Mouse (Mus musculus) kidney, postnatal 25 days (tissue): ENCODE results near the gene Pex14.

Source experiments
- DNase-seq, 2 experiments: peaks; one replicate each; pipeline ENCODE4 v3.0.0; 2021; ENCODE audit warnings: mixed read lengths in 2 of 2

Gene Pex14

GRCm38 (mm10) chr4:148950932-148951650 is 148.6 kb downstream of the Pex14 start:
- peak; percentile 69 to 71 for DNase-seq

- DNase-seq, result no peak
These were observed 149.2 kb downstream of the Pex14 start for GRCm38 (mm10) chr4:148950487-148950886.

DNA sequence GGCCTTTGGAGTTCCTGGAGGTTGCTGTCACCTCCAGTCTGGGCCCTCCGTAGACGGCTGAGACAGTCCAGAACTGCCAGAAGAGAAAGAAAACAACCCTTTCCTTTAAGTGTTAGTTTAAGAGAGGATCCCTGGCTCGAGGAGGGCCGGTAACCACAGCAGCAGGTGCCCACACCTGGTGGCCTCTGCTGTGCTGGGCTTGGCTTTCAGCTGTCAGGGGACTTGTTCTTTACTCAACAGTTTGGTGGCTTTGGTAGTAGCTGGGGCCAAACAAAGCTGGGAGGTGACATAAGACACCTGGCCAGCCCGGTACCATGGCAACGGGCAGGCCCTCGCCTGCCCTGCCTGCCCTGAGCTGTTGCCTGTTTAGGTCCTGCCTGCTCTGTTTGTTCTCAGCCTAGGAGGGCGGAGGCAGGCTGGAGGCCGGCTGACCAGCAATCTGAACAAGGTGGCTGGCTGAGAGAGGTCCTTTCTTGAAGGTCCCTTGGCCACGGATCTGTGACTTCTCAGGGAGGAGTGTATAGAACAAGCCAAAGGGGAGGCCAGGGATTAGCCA is 151.8 kb downstream of the Pex14 start:
- DNase-seq, result peak; percentile 50 to 84

DNA sequence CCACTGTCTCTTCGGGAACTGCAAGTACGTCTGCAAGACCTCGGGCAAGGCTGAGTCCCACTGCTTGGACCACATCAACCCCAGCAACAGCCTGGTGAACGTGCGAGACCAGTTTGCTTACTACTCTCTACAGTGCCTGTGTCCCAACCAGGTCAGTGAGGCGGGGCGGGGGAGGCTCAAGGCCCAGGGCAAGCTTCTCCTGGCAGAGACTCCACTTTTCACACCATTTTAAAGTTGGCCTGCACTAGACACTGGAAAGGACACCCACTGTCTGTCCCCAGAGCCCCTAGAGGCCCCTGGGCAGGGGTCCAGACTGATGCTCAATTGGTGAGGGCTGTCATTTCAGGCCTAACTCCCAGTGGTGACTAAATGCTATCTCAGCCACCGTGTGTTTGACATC is 153.6 kb downstream of the Pex14 start:
- DNase-seq, result no peak

- DNase-seq, result peak in 1 of 2 experiments; percentile 30
These were observed 154.2 kb downstream of the Pex14 start for GRCm38 (mm10) chr4:148945476-148945881.

- no peak for DNase-seq
These were observed 156.6 kb downstream of the Pex14 start for GRCm38 (mm10) chr4:148943099-148943498.

DNA sequence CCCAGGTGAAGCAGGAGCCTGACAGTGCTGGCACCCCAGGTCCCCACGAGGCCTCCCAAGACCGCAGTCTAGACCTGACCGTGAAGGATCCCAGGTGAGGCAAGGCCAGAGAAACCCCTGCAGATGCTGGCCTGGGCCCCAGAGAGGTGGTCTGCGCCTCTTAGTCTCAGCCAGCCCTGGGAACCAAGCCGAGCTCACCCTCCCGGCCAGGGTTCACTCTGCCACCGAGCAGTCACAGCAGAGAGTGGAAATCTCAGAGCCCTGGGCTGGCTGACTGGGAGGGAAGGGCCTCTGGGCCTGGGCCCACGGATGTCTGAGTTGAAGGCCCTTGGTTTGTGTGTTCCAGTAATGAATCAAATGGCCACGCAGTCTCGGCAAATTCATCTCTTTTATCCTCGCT is 158.4 kb downstream of the Pex14 start:
- DNase-seq, result no peak

GRCm38 (mm10) chr4:148940674-148941211 is 158.9 kb downstream of the Pex14 start:
- DNase-seq, result peak; percentile 82 to 95

DNA sequence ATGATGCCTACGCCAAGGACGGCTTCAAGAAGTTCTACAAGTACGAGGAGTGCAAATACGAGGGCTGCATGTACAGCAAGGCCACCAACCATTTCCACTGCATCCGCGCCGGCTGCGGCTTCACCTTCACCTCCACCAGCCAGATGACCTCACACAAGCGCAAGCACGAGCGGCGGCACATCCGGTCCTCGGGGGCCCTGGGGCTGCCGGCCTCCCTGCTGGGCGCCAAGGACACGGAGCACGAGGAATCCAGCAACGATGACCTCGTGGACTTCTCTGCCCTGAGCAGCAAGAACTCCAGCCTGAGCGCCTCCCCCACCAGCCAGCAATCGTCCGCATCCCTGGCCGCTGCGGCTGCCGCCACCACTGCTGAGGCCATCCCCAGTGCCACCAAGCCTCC is 161.1 kb downstream of the Pex14 start:
- DNase-seq, result no peak

DNA sequence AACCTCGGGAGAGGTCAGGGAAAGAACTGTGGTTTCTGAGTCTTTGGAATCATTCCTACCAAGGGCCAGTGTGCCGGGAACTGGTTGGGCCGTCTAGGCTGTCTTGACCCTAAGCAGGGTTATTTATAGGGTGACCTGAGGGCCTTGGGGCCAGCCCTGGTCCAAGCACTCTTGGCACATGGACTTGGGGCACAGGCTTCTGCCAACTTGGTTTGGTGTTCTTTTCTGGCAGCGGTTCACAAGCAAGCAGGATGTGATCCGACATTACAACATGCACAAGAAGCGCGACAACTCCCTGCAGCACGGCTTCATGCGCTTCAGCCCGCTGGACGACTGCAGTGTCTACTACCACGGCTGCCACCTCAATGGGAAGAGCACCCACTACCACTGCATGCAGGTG is 162.9 kb downstream of the Pex14 start:
- DNase-seq, result no peak

GRCm38 (mm10) chr4:148936111-148936510 is 163.6 kb downstream of the Pex14 start:
- DNase-seq, result no peak

DNA sequence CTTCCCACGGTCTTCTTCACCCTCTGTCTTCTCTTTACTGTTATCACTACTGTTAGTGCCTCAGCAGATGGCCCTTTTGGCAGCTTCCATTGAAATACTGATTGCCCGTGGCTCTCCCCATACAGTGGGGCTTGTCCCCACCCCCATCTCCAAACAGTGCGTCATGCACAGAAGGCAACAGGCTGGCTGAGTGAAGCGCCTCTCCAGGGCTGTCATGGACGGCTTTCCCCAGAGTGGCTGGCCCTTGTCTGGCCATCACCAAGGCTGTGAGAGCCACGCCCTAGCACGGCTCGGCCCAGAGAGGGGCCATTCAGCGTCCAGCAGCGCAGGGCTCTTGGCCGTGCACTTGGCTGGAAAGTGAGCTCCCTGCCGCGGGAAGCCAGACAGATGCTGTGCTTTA is 164.5 kb downstream of the Pex14 start:
- DNase-seq, result no peak

GRCm38 (mm10) chr4:148933109-148933508 is 166.6 kb downstream of the Pex14 start:
- DNase-seq, result no peak

GRCm38 (mm10) chr4:148930721-148931229 is 168.9 kb downstream of the Pex14 start:
- no peak for DNase-seq

- DNase-seq, result no peak
These were observed 170.8 kb downstream of the Pex14 start for GRCm38 (mm10) chr4:148928876-148929275.

DNA sequence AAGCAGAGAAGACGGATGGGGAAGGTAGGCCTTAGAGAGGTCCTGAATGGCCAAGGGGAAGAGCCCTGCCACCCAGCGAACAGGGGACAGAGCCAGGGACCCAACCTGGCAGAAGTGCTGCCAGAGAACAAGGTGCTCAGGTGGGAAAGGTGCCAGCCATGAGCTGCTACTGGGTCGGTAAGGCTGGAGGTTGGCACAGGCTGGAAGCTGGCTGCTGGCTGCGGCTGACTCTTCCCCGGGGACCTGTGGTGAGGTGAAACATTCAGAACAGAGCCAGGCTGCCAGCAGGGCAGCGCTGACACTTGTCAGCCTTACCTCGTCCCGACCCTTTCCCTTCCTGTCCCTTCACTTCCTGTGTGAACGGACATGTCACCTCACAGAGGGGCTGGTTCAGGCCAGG is 171.4 kb downstream of the Pex14 start:
- peak; percentile 80 to 91 for DNase-seq

DNA sequence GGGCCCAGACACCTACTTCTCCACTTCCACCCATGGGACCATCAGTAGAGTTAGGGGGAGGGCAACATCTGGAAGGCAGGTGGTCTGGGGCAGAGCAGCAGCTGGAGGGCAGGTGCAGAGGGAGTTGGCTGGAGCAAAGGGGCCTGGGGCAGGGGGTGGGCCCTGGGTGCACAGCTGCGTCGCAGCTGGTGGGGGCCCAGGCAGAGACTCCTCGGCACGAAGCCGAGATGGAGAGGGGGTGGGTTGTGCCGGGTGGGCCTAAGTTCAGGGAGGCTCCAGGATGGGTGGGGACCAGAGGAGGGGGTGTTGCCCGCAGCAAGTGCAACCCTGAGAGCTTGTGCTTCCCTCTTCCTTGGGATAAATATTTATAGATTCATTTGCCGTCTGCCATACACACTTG is 173.2 kb downstream of the Pex14 start:
- no peak for DNase-seq

- DNase-seq, result peak; percentile 43 to 71
These were observed 173.9 kb downstream of the Pex14 start for GRCm38 (mm10) chr4:148925589-148926359.

- DNase-seq, result no peak
These were observed 175.7 kb downstream of the Pex14 start for GRCm38 (mm10) chr4:148923976-148924375.

DNA sequence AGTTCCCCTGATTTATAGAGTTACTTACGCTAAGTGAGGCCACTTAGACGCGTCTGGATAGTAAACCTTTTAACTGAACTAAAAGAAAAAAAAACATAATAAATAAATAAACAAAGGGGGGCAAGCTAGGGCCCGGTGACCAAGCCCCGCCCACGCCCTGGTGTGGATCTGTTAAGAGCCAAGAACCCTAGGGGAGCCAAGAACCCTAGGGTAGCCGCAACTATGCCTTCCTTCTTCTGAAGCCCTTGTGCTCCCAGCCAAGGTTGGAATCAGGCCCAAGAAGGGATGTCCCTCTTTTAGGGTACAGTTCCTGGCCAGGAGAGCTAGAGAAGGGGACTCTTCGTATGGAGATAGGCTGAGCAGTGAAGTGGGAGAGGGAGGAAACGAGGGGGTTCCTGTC is 176.3 kb downstream of the Pex14 start:
- DNase-seq, result no peak

DNA sequence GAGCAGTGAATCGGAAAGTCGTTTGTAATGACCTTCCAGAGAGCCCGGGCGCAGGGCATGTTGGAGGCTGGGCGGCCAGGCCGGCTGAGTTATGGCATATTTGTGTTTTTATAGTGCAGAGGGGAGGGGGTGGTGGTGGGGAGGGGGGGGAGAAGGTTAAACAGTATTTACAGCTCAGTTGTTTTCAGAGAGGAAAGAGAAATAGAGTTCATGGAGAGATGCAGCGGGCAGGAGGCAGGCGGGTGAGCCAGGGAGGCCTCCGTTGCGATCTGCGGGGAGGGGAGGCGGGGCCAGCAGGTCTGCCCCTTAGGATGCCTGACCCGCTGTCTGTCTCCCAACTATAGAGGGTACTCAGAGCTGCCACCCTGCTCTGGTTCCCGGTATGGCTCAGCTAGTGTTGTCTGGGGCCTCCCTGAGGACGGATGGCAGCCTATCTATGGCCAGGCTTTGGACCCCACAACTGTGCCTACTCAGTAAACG is 177.4 kb downstream of the Pex14 start:
- DNase-seq, result peak; percentile 55 to 79

DNA sequence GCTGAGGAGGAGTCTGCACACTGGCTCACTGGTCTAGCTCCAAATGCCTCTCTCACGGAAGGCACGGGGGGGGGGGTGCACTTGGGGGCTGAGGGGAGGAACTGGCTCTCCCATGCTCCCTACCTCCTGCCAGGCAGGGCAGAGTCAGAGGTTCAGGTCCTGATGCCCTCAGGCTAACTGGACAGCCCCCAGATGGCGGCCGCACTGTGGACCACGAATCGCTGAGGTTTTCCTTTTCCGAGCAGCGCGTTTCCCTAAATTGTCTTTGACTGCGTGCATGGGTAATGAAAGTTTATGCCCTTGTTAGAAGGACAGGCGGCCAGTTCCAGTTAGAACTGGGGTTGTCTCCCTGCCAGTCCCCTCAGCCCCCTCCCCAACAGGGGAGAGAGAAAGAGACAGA is 179.1 kb downstream of the Pex14 start:
- peak; percentile 51 to 79 for DNase-seq
